Mouse (Mus musculus): ENCODE data around the gene Olfr1395.
"Not testable (repeated sequence)": the region's sequence is repeated elsewhere in the genome, so short reads cannot be mapped to it uniquely, and the experiment has no call there.

Olfr1395 gene

DNA sequence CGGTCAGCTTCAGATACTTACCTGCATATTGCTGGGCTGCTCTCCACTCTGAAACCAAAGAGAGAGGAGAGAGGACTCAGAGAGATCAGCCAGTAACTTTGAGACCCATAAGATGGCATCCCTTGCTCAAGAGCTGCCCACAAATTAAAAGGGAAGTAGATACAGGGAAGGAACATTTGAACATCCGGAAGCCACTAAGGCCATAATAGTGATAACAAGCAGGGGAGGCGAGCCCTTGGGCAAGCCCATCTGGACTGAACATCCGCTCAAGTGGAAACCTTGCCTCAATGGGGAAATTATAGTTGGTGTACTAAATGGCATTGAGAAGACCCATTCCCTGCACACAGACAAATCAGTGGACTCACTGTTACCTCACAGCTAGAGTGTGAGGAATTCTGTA lies 28.5 kb downstream of the Olfr1395 start:
- DNase-seq (ENCODE audit: low read depth, low spot score), result no peak

DNA sequence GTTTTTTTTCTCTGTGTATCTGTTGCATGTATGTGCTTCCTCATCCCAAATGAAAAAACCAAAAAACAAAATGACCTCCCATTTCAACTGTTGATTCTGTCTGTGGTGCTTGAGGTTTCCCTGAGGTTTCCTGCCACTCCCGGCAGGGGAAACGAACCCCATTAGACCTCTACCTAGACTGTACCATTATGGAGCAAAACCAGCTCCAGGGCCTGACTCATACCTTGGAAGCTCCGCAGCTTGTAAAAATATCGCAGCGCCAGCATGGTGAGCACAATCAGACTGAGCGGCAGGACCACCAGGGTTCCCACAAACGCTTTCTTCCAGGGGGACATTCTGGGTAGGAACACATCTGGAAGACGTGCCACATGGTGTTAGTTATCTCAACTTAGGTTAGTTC lies 33.3 kb downstream of the Olfr1395 start:
- DNase-seq (ENCODE audit: low read depth, low spot score), result no peak

DNA sequence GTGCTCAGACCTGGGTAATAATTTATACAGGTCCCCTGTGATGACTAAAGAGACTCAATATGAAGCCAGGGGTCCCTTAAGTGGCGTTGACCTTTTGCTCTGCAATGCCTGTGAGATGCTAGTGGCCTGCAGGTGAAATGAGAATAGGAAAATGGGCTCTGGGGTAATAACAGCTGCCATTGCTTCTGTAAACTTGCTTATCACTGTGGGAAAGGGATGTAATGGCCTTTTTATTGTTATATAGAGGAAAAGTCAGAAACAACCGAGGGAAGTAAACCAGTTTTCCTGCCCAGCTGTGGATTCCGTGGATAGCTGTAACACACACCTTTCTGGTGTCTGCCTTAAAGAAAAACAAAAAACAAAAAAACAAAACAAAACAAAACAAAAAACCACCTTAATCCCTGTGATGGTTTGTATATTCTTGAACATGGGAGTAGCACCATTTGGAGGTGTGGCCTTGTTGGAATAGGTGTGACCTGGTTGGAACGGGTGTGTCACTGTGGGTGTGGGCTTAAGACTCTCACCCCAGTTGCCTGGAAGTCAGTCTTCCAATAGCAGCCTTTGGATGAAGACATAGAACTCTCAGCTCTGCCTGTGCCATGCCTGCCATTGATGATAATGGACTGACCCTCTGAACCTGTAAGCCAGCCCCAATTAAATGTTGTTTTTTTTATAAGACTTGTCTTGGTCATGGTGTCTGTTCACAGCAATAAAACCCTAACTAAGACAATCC lies 34.1 kb downstream of the Olfr1395 start:
- DNase-seq (ENCODE audit: low read depth, low spot score), result not testable (repeated sequence)

DNA sequence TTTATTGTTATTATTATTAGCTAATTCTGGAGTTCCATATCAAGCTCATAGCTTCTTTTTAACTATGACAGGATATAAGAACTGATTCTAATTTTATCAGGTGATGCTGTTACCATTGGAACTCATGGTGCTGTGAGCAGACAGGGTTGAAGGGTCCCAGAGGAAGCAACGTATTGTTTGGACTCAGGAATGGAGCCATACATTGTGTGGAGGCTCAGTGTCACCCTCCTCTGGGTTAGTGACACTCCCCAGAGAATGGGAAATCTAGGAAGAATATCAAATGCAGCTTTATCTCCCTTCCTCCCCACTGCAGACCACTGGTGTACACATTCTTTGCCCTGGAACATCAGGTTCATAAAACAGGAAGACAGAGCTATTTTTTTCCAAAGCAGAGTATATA lies 41.1 kb downstream of the Olfr1395 start:
- no peak for DNase-seq (ENCODE audit: low read depth, low spot score)

DNA sequence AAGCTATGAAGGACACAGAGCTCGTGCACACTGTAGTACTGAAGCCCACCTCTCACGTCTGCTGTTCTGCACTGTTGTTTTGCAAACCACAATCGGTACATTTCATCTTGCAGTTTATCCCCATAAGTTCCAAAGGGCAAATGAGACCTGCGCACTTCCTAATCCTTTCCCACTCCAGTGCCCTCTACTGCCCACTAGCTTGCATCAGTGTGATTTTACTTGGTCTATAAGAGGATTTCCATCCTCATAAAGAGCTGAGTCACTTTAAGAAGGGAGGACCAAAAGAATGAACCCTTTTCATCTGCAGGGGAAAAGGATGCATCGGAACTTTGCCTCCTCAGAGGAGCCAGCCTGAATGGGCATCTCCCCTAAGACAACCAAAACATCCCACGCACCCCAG lies 44.4 kb downstream of the Olfr1395 start:
- DNase-seq (ENCODE audit: low read depth, low spot score), result no peak

DNA sequence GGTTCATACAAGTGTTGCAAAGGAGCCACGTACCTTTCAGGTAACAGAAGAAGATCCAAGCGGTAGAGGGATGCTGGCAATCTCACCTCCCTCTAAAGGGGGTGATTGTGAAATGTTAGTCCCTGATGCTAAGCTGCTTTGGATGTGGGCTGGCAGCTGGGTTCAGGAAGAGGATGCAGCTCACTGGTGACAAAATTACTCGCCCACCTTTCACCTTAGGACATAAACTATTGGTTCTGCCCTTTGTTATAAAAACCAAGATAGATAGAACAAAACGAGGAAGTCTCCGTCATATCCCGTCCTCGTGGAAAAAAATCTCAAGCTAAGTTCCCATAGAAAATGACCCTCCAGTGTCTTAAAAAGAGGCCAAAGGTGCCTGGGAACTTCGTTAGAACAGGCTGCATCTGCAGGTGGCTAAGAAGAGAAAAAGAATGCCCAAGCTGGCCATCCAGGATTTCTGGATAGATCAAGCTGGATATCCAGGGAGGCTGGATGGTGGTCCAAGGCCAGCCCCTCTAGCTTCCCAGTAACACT lies 44.9 kb downstream of the Olfr1395 start, which contains the start of gene Btnl9:
Gene Btnl9, minus strand, starts transcription at position 205 of the 534 bp plus-strand sequence.
- DNase-seq (ENCODE audit: low read depth, low spot score), result no peak

DNA sequence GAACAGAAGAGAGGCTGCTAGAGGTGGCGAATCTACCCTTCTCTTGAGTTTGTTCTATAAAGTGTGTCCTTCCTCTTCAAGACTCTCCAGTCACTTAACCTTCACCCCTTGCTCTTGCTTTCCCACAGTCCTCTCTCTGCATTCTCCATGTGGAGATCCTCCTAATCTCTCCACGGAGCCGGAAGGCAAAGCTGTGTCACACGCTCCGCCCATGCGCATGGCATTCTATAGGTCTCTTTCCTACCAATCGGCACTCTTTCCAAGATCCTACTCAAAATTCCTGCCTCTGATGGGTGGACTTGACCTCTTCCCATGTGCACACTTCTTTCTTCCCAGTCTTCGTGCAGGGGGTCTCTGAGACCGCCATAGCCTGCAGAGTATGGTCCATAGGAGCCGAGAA lies 45.6 kb downstream of the Olfr1395 start:
- no peak for DNase-seq (ENCODE audit: low read depth, low spot score)

DNA sequence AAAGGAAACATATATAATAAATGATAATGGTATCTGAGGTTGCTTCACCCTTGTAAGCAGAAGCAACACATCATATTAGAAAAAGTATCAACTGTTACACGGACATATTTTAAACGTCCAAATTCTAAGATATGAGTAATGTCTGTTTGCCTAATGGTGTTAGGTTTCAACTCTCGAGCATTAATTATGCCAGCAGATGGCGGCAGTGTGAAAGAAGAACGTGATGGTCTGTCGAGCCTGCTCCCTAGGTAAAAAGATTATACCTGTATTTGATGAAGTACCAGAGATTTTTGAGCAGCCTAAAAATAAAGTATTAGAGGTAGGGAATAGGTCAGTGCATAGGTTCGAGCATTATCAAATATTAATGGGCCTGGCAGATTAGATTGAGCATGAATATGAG lies 47.7 kb downstream of the Olfr1395 start:
- DNase-seq (ENCODE audit: low read depth, low spot score), result no peak

DNA sequence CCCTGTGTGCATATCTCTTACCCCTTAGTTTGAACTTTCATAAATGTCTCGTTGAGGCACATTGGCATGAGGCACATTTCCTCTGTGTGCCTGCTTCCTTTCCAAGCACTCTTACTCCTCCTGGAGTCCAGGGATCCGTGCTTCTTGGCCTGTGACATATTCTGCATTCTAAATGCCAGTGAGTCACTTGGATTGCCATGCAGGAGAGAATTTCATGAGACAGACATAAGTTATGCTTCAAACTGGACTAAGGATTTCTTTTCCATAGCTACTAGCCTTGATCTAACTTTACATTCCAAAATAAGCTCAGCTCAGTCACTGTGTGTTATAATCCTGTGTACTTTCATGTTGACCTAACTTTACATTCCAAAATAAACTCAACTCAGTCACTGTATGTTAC lies 49.0 kb downstream of the Olfr1395 start:
- no peak for DNase-seq (ENCODE audit: low read depth, low spot score)

DNA sequence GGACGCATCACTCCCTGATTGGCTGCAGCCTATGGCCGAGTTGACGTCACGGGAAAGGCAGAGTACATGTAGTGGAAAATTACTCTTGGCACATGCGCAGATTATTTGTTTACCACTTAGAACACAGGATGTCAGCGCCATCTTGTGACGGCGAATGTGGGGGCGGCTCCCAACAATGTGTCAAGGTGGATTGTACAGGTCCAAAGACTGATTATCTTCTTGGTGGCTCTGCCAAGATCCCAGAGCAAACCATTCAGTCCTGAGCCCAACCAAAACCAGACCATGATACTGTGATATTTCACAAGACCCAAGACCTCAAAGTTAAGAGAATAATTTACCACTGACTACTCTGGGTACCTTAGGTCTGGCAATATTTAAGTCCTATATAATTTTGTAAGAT lies 52.7 kb downstream of the Olfr1395 start:
- not testable (repeated sequence) for DNase-seq (ENCODE audit: low read depth, low spot score)

DNA sequence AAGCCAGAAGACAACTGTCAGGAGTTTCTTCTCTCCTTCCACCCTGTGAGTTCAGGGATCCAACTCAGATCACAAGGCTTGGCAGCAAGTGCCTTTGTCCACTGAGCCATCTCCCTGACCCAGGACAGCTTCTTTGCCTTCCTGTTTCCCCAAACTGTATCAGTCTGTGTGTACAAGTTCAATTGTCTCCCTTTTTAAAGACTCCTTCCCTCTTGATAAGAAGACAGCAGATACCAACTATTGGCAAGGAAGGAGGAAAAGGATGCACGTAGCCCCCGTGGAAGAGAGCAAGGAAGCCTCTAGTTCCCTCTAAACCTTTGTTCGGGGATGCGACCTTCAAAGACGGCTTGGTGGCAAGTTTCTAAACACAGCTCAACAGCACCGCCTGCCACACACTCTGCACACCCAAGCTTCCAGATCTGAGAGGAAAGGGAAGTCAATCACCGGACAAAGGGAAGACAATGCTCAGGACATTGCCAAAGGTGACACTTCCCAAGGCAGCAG lies 53.8 kb downstream of the Olfr1395 start:
- no peak for DNase-seq (ENCODE audit: low read depth, low spot score)
